Mouse (Mus musculus) cortical plate, adult 2 months (tissue): Measurements from ENCODE around the gene Mapkap1. TPM values are rescaled to one million over a fixed set of nuclear protein-coding genes. Genes with fewer than 3 reads are reported as not detected.

ENCODE experiments used
- H3K27ac ChIP-seq: fragments of 200-500 bp; 2 replicates; pipeline ENCODE4 v1.5.1; 2012; ENCODE audit warnings: low read length, control low read depth, inconsistent platforms; ENCODE audit not compliant: insufficient read depth
- H3K4me1 ChIP-seq: fragments of 200-500 bp; 2 replicates; pipeline ENCODE4 v1.6.1; 2011; ENCODE audit warnings: low read length; ENCODE audit not compliant: control insufficient read depth, insufficient read depth
- H3K4me3 ChIP-seq: fragments of 200-500 bp; 2 replicates; pipeline ENCODE4 v1.5.1; 2011; ENCODE audit warnings: mild to moderate bottlenecking, low read length, control low read depth; ENCODE audit not compliant: insufficient read depth
- CTCF ChIP-seq: fragments of 200-500 bp; IDR thresholded peaks from 2 replicates; pipeline ENCODE4 v1.5.1; 2011; ENCODE audit warnings: mild to moderate bottlenecking, control low read depth, low read length; ENCODE audit not compliant: insufficient read depth; ENCODE audit errors: extremely low read depth
- POLR2A ChIP-seq: fragments of 200-500 bp; IDR thresholded peaks from 2 replicates; pipeline ENCODE4 v1.6.1; 2011; ENCODE audit warnings: mild to moderate bottlenecking, low read length, control low read depth; ENCODE audit not compliant: insufficient read depth; ENCODE audit errors: extremely low read depth
- polyA plus RNA-seq: library from polyadenylated mRNA; depleted of rRNA; stranded (reverse); fragments of >200 nt; gene quantifications from 2 replicates; pipeline ENCODE4 v1.2.3, GENCODE M21; 2012; rRNA removed

Gene Mapkap1
- polyA plus RNA-seq, 1 experiment = 53.0 TPM

DNA sequence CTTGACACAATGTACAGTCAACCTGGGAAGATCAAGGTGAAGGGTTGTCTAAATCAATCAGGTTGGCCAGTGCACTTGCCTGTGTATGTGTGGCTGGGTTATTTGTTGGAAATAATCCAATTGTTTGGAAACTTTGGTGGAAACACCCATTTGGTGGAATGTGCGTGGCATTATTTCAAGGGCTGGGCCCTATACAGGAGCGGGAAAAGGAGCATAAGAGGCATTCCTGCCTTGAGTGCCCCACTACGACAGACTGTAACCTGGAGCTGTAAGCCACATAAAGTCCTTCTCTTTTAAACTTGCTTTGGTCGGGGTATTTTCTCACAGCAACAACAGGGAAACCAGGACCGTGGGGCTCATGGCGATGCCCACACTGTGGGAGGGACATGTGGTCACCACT is 263.9 kb downstream of the Mapkap1 start:
- Histone ChIP-seq H3K4me1 (0 out of 2 replicates have a peak, but pooled peaks cover 2% of the 10 kb centered on the region), H3K4me3 (no peak overlapping the region), H3K27ac (no peak overlapping the region)
- no peak for TF ChIP-seq CTCF

GRCm38 (mm10) chr2:34671385-34672026 is 264.9 kb downstream of the Mapkap1 start:
- Histone ChIP-seq H3K27ac (peak overlapping the region; percentile 4; the same call in 1 of the 2 replicates), H3K4me3 (peak overlapping the region; percentile 56), H3K4me1 (0 out of 2 replicates have a peak, but pooled peaks cover 2% of the 10 kb centered on the region)
- TF ChIP-seq POLR2A (peak; percentile 46), CTCF (peak; percentile 40)

GRCm38 (mm10) chr2:34673846-34674245 is 267.3 kb downstream of the Mapkap1 start:
- H3K4me3 ChIP-seq = no peak overlapping the region
- no peak for TF ChIP-seq CTCF
- no peak for TF ChIP-seq POLR2A
- no peaks in the 10 kb centered on the region for H3K4me1 ChIP-seq
- H3K27ac ChIP-seq = no peak overlapping the region

Other genes starting within 250 kb of the Mapkap1 start
- 7.7 and 12.2 TPM in 2 replicates for gene Pbx3, start 33.6 kb upstream of the Mapkap1 start, polyA plus RNA-seq